Mouse (Mus musculus) C2C12 (cell line): ENCODE data around the gene Bbof1.

ENCODE experiments used
- CEBPB ChIP-seq: IDR thresholded peaks from one replicate; pipeline ENCODE4 v1.6.1; 2011; ENCODE audit warnings: low read depth, mild to moderate bottlenecking, control low read depth, moderate library complexity
- CTCF ChIP-seq: IDR thresholded peaks from one replicate; pipeline ENCODE4 v1.5.1; 2011; ENCODE audit not compliant: control insufficient read depth, insufficient read depth, insufficient read length
- MAX ChIP-seq: IDR thresholded peaks from one replicate; pipeline ENCODE4 v1.6.1; 2011; ENCODE audit warnings: mild to moderate bottlenecking, control low read depth
- MYOD1 ChIP-seq: IDR thresholded peaks from one replicate; pipeline ENCODE4 v1.6.1; 2011; ENCODE audit warnings: low read depth; ENCODE audit not compliant: control insufficient read depth, insufficient read length
- USF1 ChIP-seq: IDR thresholded peaks from one replicate; pipeline ENCODE4 v1.6.1; 2011; ENCODE audit warnings: low read depth, mild to moderate bottlenecking, control low read depth, moderate library complexity

GRCm38 (mm10) chr12:84407874-84408818, 725 bp upstream of the Bbof1 start:
- TF ChIP-seq CTCF (no peak), MYOD1 (no peak), CEBPB (no peak), USF1 (no peak), MAX (no peak)
